Mouse (Mus musculus): Measurements from ENCODE around the gene Olfr916.
A peak's percentile ranks its signal among the peaks of the same experiment; 100 is the strongest.

Gene Olfr916

GRCm38 (mm10) chr9:38659775-38660174, at the start of gene Olfr916:
Olfr916 (minus strand) TSS chr9:38659875.
- no peak for DNase-seq (ENCODE audit: extremely low read depth, low read depth)

DNA sequence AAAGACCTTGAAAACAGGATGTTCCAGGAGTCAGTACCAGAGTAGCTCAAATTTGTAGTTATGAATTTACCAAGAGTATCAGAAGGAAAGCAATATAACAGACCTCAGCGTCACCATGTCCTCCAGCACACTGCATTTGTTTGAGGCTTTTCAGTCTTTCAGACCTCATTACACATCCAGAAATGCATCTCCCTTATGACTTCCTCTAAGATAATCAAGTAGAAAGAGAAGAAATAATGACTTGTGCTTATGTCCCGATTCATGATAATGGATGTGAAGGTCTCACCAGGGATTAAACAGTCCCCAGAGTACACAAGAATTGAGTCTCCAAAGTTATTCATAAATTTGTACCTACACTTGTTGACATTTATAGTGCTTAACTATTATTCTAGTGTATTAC, 14.8 kb upstream of the Olfr916 start, which contains the start of gene Olfr918:
Gene Olfr918 (minus strand): TSS at position 101 of the 400 bp plus-strand sequence.
- no peak for DNase-seq (ENCODE audit: extremely low read depth, low read depth)

DNA sequence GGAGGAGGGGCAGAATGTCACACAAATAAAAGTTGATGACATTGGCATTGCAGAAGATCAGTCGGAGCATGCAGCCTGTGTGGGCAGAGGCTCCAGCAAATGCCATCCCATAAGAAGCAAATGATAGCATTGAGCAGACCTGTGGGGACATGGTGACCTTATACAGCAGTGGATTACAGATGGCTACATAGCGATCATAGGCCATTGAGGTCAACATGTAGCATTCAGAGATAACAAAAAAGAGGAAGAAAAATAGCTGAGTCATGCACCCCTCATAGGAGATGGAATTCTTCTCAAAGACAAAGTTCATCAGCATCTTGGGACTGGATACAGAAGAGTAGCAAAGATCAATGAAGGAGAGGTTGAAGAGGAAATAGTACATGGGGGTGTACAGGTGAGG, 13.2 kb upstream of the Olfr916 start:
- DNase-seq (ENCODE audit: extremely low read depth, low read depth) = peak; percentile 41

DNA sequence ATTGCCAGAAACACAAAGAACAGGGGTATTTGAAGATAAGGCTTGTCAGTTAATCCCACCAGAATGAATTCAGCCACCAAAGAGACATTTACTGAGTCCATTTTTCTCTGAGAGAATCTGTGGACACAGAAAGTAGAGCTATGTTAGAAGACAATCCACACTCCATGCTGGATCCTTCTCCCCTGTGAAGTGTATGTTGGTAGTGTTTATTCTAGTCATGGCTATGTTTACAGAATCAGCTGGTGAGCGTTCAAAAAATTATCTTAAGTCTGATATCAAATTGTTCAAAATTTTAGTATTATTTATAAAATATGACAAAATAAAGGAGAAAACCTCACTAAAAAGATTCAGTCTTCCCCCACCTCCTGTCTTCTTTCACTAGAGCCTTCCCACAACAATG, 6.1 kb upstream of the Olfr916 start, which contains the start of gene Olfr917:
Gene Olfr917 (minus strand): TSS at position 101 of the 400 bp plus-strand sequence.
- DNase-seq (ENCODE audit: extremely low read depth, low read depth) = no peak

GRCm38 (mm10) chr9:38632406-38632805, 27.3 kb downstream of the Olfr916 start:
- no peak for DNase-seq (ENCODE audit: extremely low read depth, low read depth)
